Mouse (Mus musculus): ENCODE data around the gene Ghitm. TPM values are rescaled to one million over a fixed set of nuclear protein-coding genes. Genes with fewer than 3 reads are reported as not detected.

The Ghitm gene
- polyA plus RNA-seq (2012; rRNA removed; ENCODE audit: low replicate concordance), result 228 and 370 TPM in 2 replicates

DNA sequence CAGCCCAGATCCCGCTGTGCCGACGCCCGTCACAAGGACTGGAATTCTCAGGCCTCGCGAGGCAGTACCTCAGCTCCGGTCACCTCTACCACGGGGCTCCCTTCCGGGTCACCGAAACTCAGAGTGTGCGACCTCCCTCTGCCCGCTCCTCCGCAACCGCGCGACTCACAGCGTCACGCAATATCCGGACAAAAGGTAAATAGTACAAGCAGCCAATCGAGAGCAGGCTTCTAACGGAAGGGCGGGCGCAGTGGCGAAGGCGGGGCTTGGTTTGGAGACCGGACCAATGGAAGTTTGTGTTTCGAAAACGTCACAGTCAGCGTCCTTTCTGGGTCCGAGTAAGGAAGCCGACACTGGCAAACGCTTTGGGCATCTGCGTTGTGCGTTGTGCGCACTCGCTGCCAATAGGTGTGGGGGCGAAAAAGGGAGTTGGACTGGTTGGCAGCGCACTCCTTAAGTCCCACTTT is at the start of gene Ghitm:
Ghitm (minus strand) TSS at position 146 of the 467 bp plus-strand sequence.

DNA sequence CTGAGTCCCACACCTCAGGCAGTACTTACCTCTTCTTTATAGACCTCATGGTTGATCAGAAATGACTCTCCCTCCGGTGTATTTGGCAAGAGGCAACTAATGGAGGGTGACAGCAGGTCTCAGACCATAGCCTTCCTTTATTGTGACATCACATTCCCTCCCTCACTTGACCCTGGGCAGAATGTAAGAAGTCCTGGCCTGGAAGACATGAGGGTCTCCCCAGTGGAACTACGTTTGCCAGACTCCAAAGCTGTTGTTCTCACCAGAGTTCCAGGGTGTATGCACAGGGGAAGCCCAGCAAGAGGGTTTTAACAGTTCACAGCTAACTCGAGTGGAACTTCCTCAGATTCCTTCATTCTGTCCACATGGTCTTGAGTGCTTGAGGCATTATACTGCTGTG is 21.1 kb downstream of the Ghitm start, which contains the start of gene 2610528A11Rik:
2610528A11Rik (minus strand) TSS at position 101 of the 400 bp plus-strand sequence.

DNA sequence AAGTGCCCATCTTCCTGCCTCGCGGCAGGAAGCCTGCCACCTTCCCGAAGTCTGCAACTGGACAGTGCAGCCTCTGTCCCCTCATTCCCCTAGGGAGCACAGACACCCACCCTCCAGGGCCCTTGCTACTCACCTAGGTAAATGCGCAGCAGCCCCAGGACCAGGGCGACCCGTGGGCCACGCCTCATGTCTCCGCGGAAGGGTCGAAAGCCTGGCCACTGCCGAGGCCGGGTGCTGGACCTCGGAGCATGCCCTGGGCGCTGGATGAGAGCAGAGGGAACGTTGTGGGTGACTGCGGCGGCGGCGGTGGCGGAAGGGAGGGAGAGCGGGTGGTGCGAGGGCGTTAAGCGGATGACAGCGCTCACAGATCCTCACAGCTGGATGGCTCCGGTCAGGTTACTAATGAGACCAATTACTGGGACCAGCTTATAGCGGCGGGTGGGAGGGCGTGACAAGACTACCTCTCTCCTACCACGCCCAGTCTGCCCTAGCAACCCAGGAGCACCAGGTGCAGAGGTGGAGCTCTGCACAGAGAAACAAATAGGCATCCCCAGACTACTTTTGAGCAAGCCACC is 37.0 kb downstream of the Ghitm start, which contains the start of gene Cdhr1:
Cdhr1 (minus strand) TSS at position 392 of the 575 bp plus-strand sequence.

Other genes starting within 250 kb of the Ghitm start
- gene Ccser2, start 166.5 kb downstream of the Ghitm start, polyA plus RNA-seq (2012; rRNA removed; ENCODE audit: low replicate concordance), result 40.3 and 65.2 TPM in 2 replicates
- 0.69 TPM in 1 of 2 replicates, not detected in the other for gene Rgr, start 86.3 kb downstream of the Ghitm start, polyA plus RNA-seq (2012; rRNA removed; ENCODE audit: low replicate concordance)
- not detected in 2 replicates for gene Lrit1, start 80.4 kb downstream of the Ghitm start, polyA plus RNA-seq (2012; rRNA removed; ENCODE audit: low replicate concordance)
- not detected in 2 replicates for gene Lrit2, start 67.3 kb downstream of the Ghitm start, polyA plus RNA-seq (2012; rRNA removed; ENCODE audit: low replicate concordance)
- gene Cdhr1, start 36.9 kb downstream of the Ghitm start, polyA plus RNA-seq (2012; rRNA removed; ENCODE audit: low replicate concordance), result 0.03 and 0.06 TPM in 2 replicates
- 0.72 and 0.76 TPM in 2 replicates for gene 2610528A11Rik, start 21.2 kb downstream of the Ghitm start, polyA plus RNA-seq (2012; rRNA removed; ENCODE audit: low replicate concordance)